Mouse (Mus musculus) lung, embryonic 14.5 days (tissue): Measurements from ENCODE around the gene Prkca. TPM values are rescaled to one million over a fixed set of nuclear protein-coding genes. Genes with fewer than 3 reads are reported as not detected.

Experiments used
- ATAC-seq: fragments of 200-750 bp; cut with Nextera tagmentation; 2 replicates; pipeline ENCODE4 v1.8.0; 2017; ENCODE audit warnings: mild to moderate bottlenecking, moderate TSS enrichment, moderate library complexity; ENCODE audit not compliant: insufficient read depth
- DNase-seq: peaks from one replicate; pipeline ENCODE4 v3.0.0-alpha.2; 2015
- H3K27ac ChIP-seq: fragments of 300-500 bp; sonication (generic); 2 replicates; pipeline ENCODE4 v1.5.1; 2014; ENCODE audit warnings: low read depth, mild to moderate bottlenecking, moderate library complexity
- H3K27me3 ChIP-seq: fragments of 300-500 bp; sonication (generic); 2 replicates; pipeline ENCODE4 v1.6.1; 2014; ENCODE audit warnings: low read length, control low read depth; ENCODE audit not compliant: insufficient read depth
- H3K36me3 ChIP-seq: fragments of 300-500 bp; sonication (generic); 2 replicates; pipeline ENCODE4 v1.6.1; 2014; ENCODE audit warnings: control low read depth; ENCODE audit not compliant: insufficient read depth
- H3K4me1 ChIP-seq: fragments of 300-500 bp; sonication (generic); 2 replicates; pipeline ENCODE4 v1.6.1; 2014; ENCODE audit warnings: antibody characterized with exemption, control low read depth; ENCODE audit not compliant: insufficient read depth
- H3K4me2 ChIP-seq: fragments of 300-500 bp; sonication (generic); 2 replicates; pipeline ENCODE4 v1.6.1; 2014; ENCODE audit warnings: mild to moderate bottlenecking
- H3K4me3 ChIP-seq: fragments of 300-500 bp; sonication (generic); 2 replicates; pipeline ENCODE4 v1.5.1; 2014; ENCODE audit warnings: low read depth, low read length
- H3K9ac ChIP-seq: fragments of 300-500 bp; sonication (generic); 2 replicates; pipeline ENCODE4 v1.6.1; 2014
- H3K9me3 ChIP-seq: fragments of 300-500 bp; sonication (generic); 2 replicates; pipeline ENCODE4 v1.6.1; 2016; ENCODE audit warnings: low read depth, low read length, control low read depth
- CTCF ChIP-seq: IDR thresholded peaks from 2 replicates; pipeline ENCODE4 v1.5.1; 2016; ENCODE audit warnings: antibody characterized with exemption, low read depth
- WGBS: fragments of 180-500 bp; shearing (Covaris S2); extraction: QIAGEN DNeasy Blood & Tissue Kit; methylation state at CpG from one replicate; pipeline ENCODE4 v1.1.7; 2014; 5-methylcytosine and 5-hydroxymethylcytosine counted together
- polyA plus RNA-seq: library from polyadenylated mRNA; unstranded; fragments of >200 nt; fragmentation: Nextera tagmentation; extraction: Ambion mirVana; gene quantifications from 2 replicates; pipeline ENCODE4 v1.2.1, GENCODE M21; 2014

The Prkca gene
- polyA plus RNA-seq, 1 experiment from 2014 or later = 11.8 TPM

DNA sequence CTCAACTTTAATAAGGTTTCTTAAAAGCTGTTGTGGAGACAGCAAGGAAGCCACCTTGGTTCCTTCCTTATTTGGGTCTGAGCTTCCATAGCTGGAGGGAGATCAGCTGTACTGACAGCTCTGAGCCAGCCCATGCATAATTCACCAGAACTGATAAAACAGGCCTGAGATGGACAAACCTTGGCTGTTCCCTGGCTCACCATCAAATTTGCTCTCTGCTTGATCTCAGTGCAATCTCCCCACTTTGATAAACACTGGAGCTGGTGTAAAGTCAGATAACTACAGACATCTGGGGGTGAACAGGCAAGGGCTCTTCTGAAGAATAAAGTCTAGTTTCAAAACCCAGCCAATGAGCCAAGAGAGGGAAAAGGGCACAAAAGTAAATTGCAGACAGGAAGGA, 261.1 kb downstream of the Prkca start:
- no peaks in the 10 kb centered on the region for H3K27me3 ChIP-seq
- ATAC-seq (no peak), DNase-seq (peak; percentile 9)
- H3K4me3 ChIP-seq = no peak overlapping the region
- H3K9ac ChIP-seq = no peak overlapping the region
- no peaks in the 10 kb centered on the region for H3K4me1 ChIP-seq
- TF ChIP-seq CTCF = no peak
- no peaks in the 10 kb centered on the region for H3K36me3 ChIP-seq
- H3K27ac ChIP-seq = no peak overlapping the region
- H3K9me3 ChIP-seq = no peaks in the 10 kb centered on the region
- H3K4me2 ChIP-seq = no peak overlapping the region

DNA sequence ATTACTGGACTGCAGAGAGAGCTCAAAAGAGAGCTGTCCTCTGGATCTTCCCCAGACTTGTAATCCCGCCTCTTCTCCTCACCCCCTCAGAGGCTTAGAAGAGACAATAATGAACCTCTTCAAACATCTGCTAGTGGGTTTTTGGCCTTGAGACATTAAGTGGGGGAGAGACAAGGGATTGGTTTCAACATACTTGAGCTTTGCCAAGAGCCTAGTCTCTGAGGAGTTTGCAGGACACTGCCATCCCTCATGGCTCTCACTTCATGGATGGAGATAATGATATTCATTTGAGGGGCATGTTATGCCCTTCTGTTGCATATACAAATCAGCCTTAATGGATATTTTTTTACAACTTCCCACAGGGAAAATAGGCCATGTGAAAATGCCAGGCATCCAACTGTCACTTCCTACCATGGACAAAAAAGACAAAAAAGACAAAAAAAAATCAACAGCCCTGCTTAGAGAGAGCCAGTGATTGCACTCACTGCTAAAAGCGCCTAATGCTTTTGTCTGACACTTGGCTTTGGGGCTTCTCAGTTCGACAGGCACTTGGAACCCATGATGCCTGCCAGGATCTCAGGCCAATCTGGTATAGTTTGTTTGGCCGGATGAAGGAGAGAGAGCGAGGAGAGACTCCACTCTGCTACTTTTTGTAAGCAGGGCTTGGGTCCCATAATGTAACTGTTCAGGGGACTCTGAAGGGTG, 263.6 kb downstream of the Prkca start:
- no peak for DNase-seq
- H3K4me1 ChIP-seq = no peaks in the 10 kb centered on the region
- WGBS = 76% methylated on average over 5 of the region's 5 CpGs
- H3K27ac ChIP-seq = no peak overlapping the region
- no peak overlapping the region for H3K4me2 ChIP-seq
- ATAC-seq = no peak
- no peaks in the 10 kb centered on the region for H3K36me3 ChIP-seq
- no peak overlapping the region for H3K4me3 ChIP-seq
- no peak for TF ChIP-seq CTCF
- no peaks in the 10 kb centered on the region for H3K9me3 ChIP-seq
- H3K27me3 ChIP-seq = no peaks in the 10 kb centered on the region
- H3K9ac ChIP-seq = no peak overlapping the region

- Histone ChIP-seq H3K4me1 (no peaks in the 10 kb centered on the region), H3K27me3 (no peaks in the 10 kb centered on the region), H3K4me3 (no peak overlapping the region), H3K27ac (no peak overlapping the region), H3K9ac (no peak overlapping the region), H3K36me3 (no peaks in the 10 kb centered on the region), H3K9me3 (no peaks in the 10 kb centered on the region), H3K4me2 (no peak overlapping the region)
- WGBS = 87% methylated on average over 5 of the region's 5 CpGs
- TF ChIP-seq CTCF = no peak
- DNase-seq (no peak), ATAC-seq (no peak)
Measured at GRCm38 (mm10) chr11:108079454-108079853, 264.3 kb downstream of the Prkca start.

- no peak for TF ChIP-seq CTCF
- WGBS = 82% methylated on average over 3 of the region's 3 CpGs
Measured at GRCm38 (mm10) chr11:108077514-108077913, 266.2 kb downstream of the Prkca start.

DNA sequence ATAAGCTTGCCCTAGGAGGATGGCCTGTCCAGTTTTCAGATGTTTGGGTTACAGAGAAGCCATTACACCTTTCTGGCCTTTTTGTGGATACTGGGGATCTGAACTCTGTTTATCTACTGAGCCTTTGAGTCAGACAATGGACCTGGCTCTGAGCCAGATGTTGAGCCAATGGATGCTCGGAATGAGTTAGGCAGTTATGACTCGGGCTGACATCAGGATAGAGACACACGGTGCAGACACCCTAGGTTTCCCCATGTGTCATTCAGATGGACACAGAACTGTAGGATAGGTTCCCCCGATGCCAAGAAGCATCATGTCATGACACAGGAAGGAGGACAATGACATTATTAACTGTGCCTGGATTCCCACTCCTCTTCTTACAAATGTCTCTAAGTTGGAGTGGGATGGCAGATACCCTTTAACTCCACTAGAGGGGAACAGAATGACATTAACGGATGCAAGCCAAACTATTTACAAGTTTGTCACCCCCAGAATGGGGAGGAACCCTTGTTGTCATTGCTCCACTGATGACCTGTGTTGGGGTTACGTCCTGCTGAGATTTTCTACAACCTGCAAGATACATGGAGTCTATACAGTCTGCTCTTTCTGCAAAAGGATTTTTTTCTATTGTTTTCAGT, 271.0 kb downstream of the Prkca start:
- Histone ChIP-seq H3K9me3 (no peaks in the 10 kb centered on the region), H3K27me3 (no peaks in the 10 kb centered on the region), H3K4me3 (no peak overlapping the region), H3K36me3 (no peaks in the 10 kb centered on the region), H3K9ac (no peak overlapping the region), H3K4me1 (no peaks in the 10 kb centered on the region), H3K27ac (no peak overlapping the region), H3K4me2 (no peak overlapping the region)
- no peak for ATAC-seq
- 52% methylated on average over 6 of the region's 6 CpGs for WGBS
- TF ChIP-seq CTCF = peak; percentile 55
- DNase-seq = peak; percentile 41

More at GRCm38 (mm10) chr11:108077514-108077913, 266.2 kb downstream of the Prkca start:
- ATAC-seq = no peak
- H3K4me3 ChIP-seq = no peak overlapping the region
- H3K4me2 ChIP-seq = no peak overlapping the region
- no peaks in the 10 kb centered on the region for H3K9me3 ChIP-seq
- H3K27me3 ChIP-seq = no peaks in the 10 kb centered on the region
- no peak overlapping the region for H3K9ac ChIP-seq
- DNase-seq = no peak
- H3K36me3 ChIP-seq = no peaks in the 10 kb centered on the region
- H3K27ac ChIP-seq = no peak overlapping the region
- no peaks in the 10 kb centered on the region for H3K4me1 ChIP-seq

GRCm38 (mm10) chr11:108071230-108071629, 272.5 kb downstream of the Prkca start:
- Histone ChIP-seq H3K27ac (no peak overlapping the region), H3K9ac (no peak overlapping the region)
- 76% methylated on average over 6 of the region's 6 CpGs for WGBS

DNA sequence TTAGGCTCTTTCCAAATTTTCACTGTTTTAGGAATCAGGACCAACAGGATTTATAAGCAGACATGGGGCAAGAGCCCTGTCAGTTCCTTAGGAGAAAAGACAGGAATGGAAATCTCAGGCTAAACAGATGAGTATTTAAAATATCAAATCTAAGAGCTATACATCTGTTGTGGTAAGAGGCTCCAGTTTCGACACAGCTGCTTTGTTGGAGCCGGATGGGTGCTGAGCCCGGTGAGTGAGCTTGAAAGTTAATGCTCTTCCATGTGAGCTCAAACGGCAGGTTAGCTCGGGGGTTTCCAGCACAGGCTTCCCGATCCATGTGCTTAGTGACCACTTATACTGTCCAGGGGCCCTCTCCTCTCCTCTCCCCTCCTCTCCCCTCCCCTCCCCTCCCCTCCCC, 273.7 kb downstream of the Prkca start:
- Histone ChIP-seq H3K4me1 (no peaks in the 10 kb centered on the region), H3K36me3 (no peaks in the 10 kb centered on the region), H3K9ac (no peak overlapping the region), H3K27ac (no peak overlapping the region), H3K4me2 (no peak overlapping the region), H3K4me3 (no peak overlapping the region), H3K9me3 (no peaks in the 10 kb centered on the region), H3K27me3 (no peaks in the 10 kb centered on the region)
- 50% methylated on average over 6 of the region's 6 CpGs for WGBS
- TF ChIP-seq CTCF = no peak
- ATAC-seq (no peak), DNase-seq (no peak)

More at GRCm38 (mm10) chr11:108071230-108071629, 272.5 kb downstream of the Prkca start:
- no peak overlapping the region for H3K4me3 ChIP-seq
- no peaks in the 10 kb centered on the region for H3K27me3 ChIP-seq
- no peaks in the 10 kb centered on the region for H3K9me3 ChIP-seq
- no peak for TF ChIP-seq CTCF
- H3K4me1 ChIP-seq = no peaks in the 10 kb centered on the region
- H3K4me2 ChIP-seq = no peak overlapping the region
- ATAC-seq = no peak
- no peaks in the 10 kb centered on the region for H3K36me3 ChIP-seq
- DNase-seq = no peak
